Mouse (Mus musculus) CH12.LX (cell line): ENCODE results near the gene Sclt1. TPM values are rescaled to one million over a fixed set of nuclear protein-coding genes. Genes with fewer than 3 reads are reported as not detected.

Source experiments
- DNase-seq: peaks from one replicate; pipeline ENCODE4 v3.0.0-alpha.2; 2013; ENCODE audit errors: extremely low read depth
- H3K27ac ChIP-seq: 2 replicates; pipeline ENCODE4 v1.5.1; 2012; ENCODE audit warnings: low read depth, mild to moderate bottlenecking, control low read depth, moderate library complexity; ENCODE audit not compliant: insufficient read depth
- H3K27me3 ChIP-seq: replicated peaks from 2 replicates; pipeline ENCODE3; 2012; ENCODE audit warnings: inconsistent platforms
- H3K36me3 ChIP-seq, 2 experiments: replicated peaks in 1 of 2; 2 replicates each; pipeline versions ENCODE3 to v1.6.1; 2012; ENCODE audit warnings: inconsistent platforms in 1 of 2, low read length in 1 of 2, mild to moderate bottlenecking in 1 of 2, mixed read lengths in 1 of 2, moderate library complexity in 1 of 2; ENCODE audit not compliant: control insufficient read depth in 1 of 2, insufficient read depth in 1 of 2
- H3K4me1 ChIP-seq, 2 experiments: 2 replicates each; pipeline ENCODE4 v1.6.1; 2012; ENCODE audit warnings: inconsistent platforms in 1 of 2, moderate library complexity in 1 of 2; ENCODE audit not compliant: insufficient read depth in 2 of 2, control insufficient read depth in 1 of 2
- H3K4me2 ChIP-seq: 2 replicates; pipeline ENCODE4 v1.6.1; 2012; ENCODE audit warnings: low read depth, mild to moderate bottlenecking, control low read depth; ENCODE audit not compliant: poor library complexity, insufficient read depth, severe bottlenecking
- H3K4me3 ChIP-seq, 3 experiments: fragments of 150-350 bp in 1 of 3; sonication (generic) in 1 of 3; replicated peaks in 1 of 3; 2 replicates each; pipeline versions ENCODE3 to v1.5.1; 2011 to 2012; ENCODE audit warnings: low read depth in 2 of 3, low read length in 2 of 3, mild to moderate bottlenecking in 2 of 3, moderate library complexity in 2 of 3, control low read depth in 1 of 3, improper control_type of control experiment in 1 of 3, inconsistent platforms in 1 of 3, mixed read lengths in 1 of 3; ENCODE audit not compliant: poor library complexity in 1 of 3
- H3K79me2 ChIP-seq: replicated peaks from 2 replicates; pipeline ENCODE4 v1.6.1; 2012; ENCODE audit warnings: mild to moderate bottlenecking, moderate library complexity; ENCODE audit not compliant: control insufficient read depth, poor library complexity, insufficient read depth, severe bottlenecking; ENCODE audit errors: extremely low read depth
- H3K9ac ChIP-seq: 2 replicates; pipeline ENCODE4 v1.6.1; 2012; ENCODE audit warnings: low read depth, mild to moderate bottlenecking, control low read depth, moderate library complexity; ENCODE audit not compliant: insufficient read depth
- H3K9me3 ChIP-seq: replicated peaks from 2 replicates; pipeline ENCODE3; 2012; ENCODE audit warnings: low read length, inconsistent platforms, mixed read lengths
- BHLHE40 ChIP-seq: IDR thresholded peaks from 2 replicates; pipeline ENCODE4 v1.6.1; 2011; ENCODE audit warnings: mild to moderate bottlenecking, low read depth, low read length, improper control_type of control experiment
- CHD1 ChIP-seq: IDR thresholded peaks from 2 replicates; pipeline ENCODE4 v1.6.1; 2012; ENCODE audit warnings: low read depth, low read length, improper control_type of control experiment, inconsistent platforms
- CHD2 ChIP-seq: IDR thresholded peaks from 2 replicates; pipeline ENCODE4 v1.6.1; 2011; ENCODE audit warnings: low read length, improper control_type of control experiment
- ELF1 ChIP-seq: IDR thresholded peaks from 2 replicates; pipeline ENCODE4 v1.6.1; 2014; ENCODE audit warnings: low read depth, mild to moderate bottlenecking, inconsistent platforms, low read length, improper control_type of control experiment
- EP300 ChIP-seq: IDR thresholded peaks from 2 replicates; pipeline ENCODE4 v1.6.1; 2011; ENCODE audit warnings: low read length, improper control_type of control experiment
- GABPA ChIP-seq: IDR thresholded peaks from 2 replicates; pipeline ENCODE4 v1.6.1; 2012; ENCODE audit warnings: low read depth, low read length, improper control_type of control experiment, inconsistent platforms; ENCODE audit not compliant: insufficient replicate concordance
- HCFC1 ChIP-seq: IDR thresholded peaks from 2 replicates; pipeline ENCODE4 v1.6.1; 2012; ENCODE audit warnings: low read depth, mild to moderate bottlenecking, inconsistent platforms, low read length, improper control_type of control experiment
- JUN ChIP-seq: IDR thresholded peaks from 2 replicates; pipeline ENCODE4 v1.6.1; 2011; ENCODE audit warnings: low read depth, mild to moderate bottlenecking, low read length, improper control_type of control experiment, moderate library complexity; ENCODE audit not compliant: insufficient read depth
- KAT2A ChIP-seq: IDR thresholded peaks from 2 replicates; pipeline ENCODE4 v1.6.1; 2012; ENCODE audit warnings: low read length, improper control_type of control experiment, inconsistent platforms; ENCODE audit not compliant: insufficient replicate concordance
- MAFK ChIP-seq: IDR thresholded peaks from 2 replicates; pipeline ENCODE4 v1.6.1; 2011; ENCODE audit warnings: low read length, improper control_type of control experiment; ENCODE audit not compliant: insufficient replicate concordance
- MAZ ChIP-seq: IDR thresholded peaks from 2 replicates; pipeline ENCODE4 v1.6.1; 2012; ENCODE audit warnings: low read depth, mild to moderate bottlenecking, inconsistent platforms, low read length, improper control_type of control experiment, moderate library complexity
- MEF2A ChIP-seq: IDR thresholded peaks from 2 replicates; pipeline ENCODE4 v1.6.1; 2014; ENCODE audit warnings: low read depth, mild to moderate bottlenecking, inconsistent platforms, low read length, improper control_type of control experiment, borderline replicate concordance
- MXI1 ChIP-seq: IDR thresholded peaks from 2 replicates; pipeline ENCODE4 v1.6.1; 2011; ENCODE audit warnings: mild to moderate bottlenecking, low read depth, low read length, improper control_type of control experiment
- PAX5 ChIP-seq: IDR thresholded peaks from 2 replicates; pipeline ENCODE4 v1.6.1; 2012; ENCODE audit warnings: low read length, inconsistent platforms, mixed read lengths
- POLR2AphosphoS2 ChIP-seq: IDR thresholded peaks from 2 replicates; pipeline ENCODE4 v1.6.1; 2011; ENCODE audit warnings: low read depth, low read length, improper control_type of control experiment
- RCOR1 ChIP-seq: conservative IDR thresholded peaks from 2 replicates; pipeline ENCODE4 v1.6.1; 2012; ENCODE audit warnings: low read depth, mild to moderate bottlenecking, inconsistent platforms, low read length, improper control_type of control experiment
- TBP ChIP-seq: conservative IDR thresholded peaks from 2 replicates; pipeline ENCODE4 v1.6.1; 2011; ENCODE audit warnings: low read depth, low read length, improper control_type of control experiment
- UBTF ChIP-seq: IDR thresholded peaks from 2 replicates; pipeline ENCODE4 v1.6.1; 2012; ENCODE audit warnings: low read depth, mild to moderate bottlenecking, inconsistent platforms, low read length, improper control_type of control experiment, moderate library complexity
- USF1 ChIP-seq: IDR thresholded peaks from 2 replicates; pipeline ENCODE4 v1.6.1; 2014; ENCODE audit warnings: low read depth, mild to moderate bottlenecking, inconsistent platforms, low read length, improper control_type of control experiment
- ZNF384 ChIP-seq: IDR thresholded peaks from 2 replicates; pipeline ENCODE4 v1.6.1; 2012; ENCODE audit warnings: low read depth, low read length, improper control_type of control experiment, inconsistent platforms
- dilution Hi-C: fragments of 300-500 bp; cut with MboI; formaldehyde crosslinking; loops from 2 replicates; pipeline ENCODE4 v1.14.3; 2020; ENCODE audit warnings: low sequenced_read_pairs; ENCODE audit not compliant: extremely low pct_unique_long_range_greater_than_20kb, extremely low pct_ligation_motif_present
- in situ Hi-C: fragments of 300-500 bp; cut with MboI; formaldehyde crosslinking; loops from 3 replicates; pipeline ENCODE4 v1.14.3; 2019; ENCODE audit warnings: low sequenced_read_pairs, low pct_ligation_motif_present, low pct_unique_long_range_greater_than_20kb, mixed read lengths
- polyA plus RNA-seq: library from polyadenylated mRNA; unstranded; fragments of >175 nt; gene quantifications from 2 replicates; pipeline ENCODE4 v1.2.1, GENCODE M21; 2012; ENCODE audit warnings: low read depth; ENCODE audit not compliant: insufficient read length
- total RNA-seq, 2 experiments: library from RNA; depleted of rRNA; stranded (reverse); fragments of 300-350 nt in 1 of 2; fragments of >200 nt in 1 of 2; gene quantifications; 2 replicates each; pipeline ENCODE4 v1.2.3; 2012 to 2014

Sclt1 gene
- total and polyA plus RNA-seq, 3 experiments: 5.3 to 7.4 (median 6.5) TPM

DNA sequence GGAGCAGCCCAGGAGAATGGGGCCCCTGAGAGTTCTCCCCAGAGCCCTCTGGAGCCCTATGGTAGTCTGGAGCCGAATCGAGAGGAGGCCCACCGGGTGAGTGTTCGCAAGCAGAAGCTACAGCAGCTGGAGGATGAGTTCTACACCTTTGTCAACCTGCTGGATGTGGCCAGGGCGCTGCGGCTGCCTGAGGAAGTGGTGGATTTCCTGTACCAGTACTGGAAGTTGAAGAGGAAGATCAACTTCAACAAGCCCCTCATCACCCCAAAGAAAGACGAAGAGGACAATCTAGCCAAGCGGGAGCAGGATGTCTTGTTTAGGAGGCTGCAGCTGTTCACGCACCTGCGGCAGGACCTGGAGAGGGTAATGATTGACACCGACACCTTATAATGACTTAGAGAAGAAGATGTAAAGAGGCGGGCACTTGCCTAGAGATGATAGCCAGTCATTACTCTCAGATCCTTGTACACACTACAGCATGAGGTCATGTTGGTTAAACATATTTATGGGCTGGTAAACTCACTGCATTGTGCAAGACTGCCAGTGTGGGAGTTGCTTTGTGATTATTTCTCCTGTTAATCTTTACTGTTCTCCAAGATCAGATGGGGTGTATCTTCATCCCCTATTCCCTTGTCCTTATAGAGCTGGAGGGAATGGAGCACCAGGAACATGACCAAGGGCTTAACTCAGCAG, 137.5 kb downstream of the Sclt1 start:
- Histone ChIP-seq H3K4me3 (no peak overlapping the region), H3K9me3 (no peaks in the 10 kb centered on the region), H3K79me2 (no peaks in the 10 kb centered on the region), H3K36me3 (peaks cover 40 to 90% of the 10 kb centered on the region in 2 experiments), H3K4me1 (no peaks in the 10 kb centered on the region), H3K27ac (no peak overlapping the region), H3K9ac (no peak overlapping the region), H3K27me3 (no peaks in the 10 kb centered on the region), H3K4me2 (no peak overlapping the region)
- TF ChIP-seq ZNF384 (no peak), CHD1 (no peak), PAX5 (no peak), MAZ (no peak), RCOR1 (no peak), MEF2A (no peak), HCFC1 (no peak), JUN (no peak), POLR2AphosphoS2 (no peak), MAFK (no peak), BHLHE40 (no peak), CHD2 (no peak)
- in situ Hi-C loops (no loop called here), dilution Hi-C loops (no loop called here)
- DNase-seq: no peak

DNA sequence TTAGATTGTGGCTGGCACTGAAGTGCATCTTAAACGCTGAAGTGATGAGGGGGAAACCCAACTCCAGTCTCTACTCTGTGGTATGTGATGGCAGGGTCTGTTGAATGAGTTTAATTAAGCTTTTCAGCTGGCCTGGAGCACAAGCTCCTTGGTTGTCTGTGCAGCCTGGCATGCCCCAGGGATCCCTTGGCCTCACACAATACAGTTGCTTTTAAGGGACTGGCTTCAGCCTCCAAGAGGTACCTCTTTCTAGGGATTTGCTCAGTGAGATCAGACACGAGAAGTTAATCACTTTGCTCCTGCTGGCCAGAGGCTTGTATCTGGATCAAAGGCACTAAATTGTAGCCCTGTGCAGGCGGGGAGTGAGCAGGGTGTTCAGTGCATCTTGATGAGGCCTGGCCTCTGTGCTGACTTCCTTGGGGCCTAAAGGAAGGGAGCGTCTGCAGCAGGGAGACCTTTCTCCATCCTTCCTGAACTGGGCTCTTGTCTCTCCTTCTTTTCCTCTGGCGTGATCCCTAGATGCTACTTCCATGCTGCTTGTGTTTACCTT, 138.8 kb downstream of the Sclt1 start:
- peaks cover 45 to 90% of the 10 kb centered on the region in 2 experiments for H3K36me3 ChIP-seq
- H3K4me3 ChIP-seq: no peak overlapping the region
- no peak overlapping the region for H3K9ac ChIP-seq
- no peaks in the 10 kb centered on the region for H3K9me3 ChIP-seq
- no peaks in the 10 kb centered on the region for H3K4me1 ChIP-seq
- no peaks in the 10 kb centered on the region for H3K27me3 ChIP-seq
- no peak overlapping the region for H3K27ac ChIP-seq
- no peak overlapping the region for H3K4me2 ChIP-seq
- TF ChIP-seq USF1 (no peak), POLR2AphosphoS2 (no peak), HCFC1 (no peak), EP300 (no peak), GABPA (no peak), ELF1 (no peak), BHLHE40 (no peak), MXI1 (no peak), UBTF (no peak), TBP (no peak), JUN (no peak), KAT2A (no peak)
- no peak for DNase-seq
- in situ Hi-C loops: no loop called here
- no peaks in the 10 kb centered on the region for H3K79me2 ChIP-seq
- dilution Hi-C loops: no loop called here
